Mouse (Mus musculus) heart, postnatal 14 days (tissue): ENCODE measurements around the gene Snap23. TPM values are rescaled to one million over a fixed set of nuclear protein-coding genes. Genes with fewer than 3 reads are reported as not detected.
A peak's percentile ranks its signal among the peaks of the same experiment; 100 is the strongest.

Experiments used
- DNase-seq, 2 experiments: peaks; one replicate each; pipeline ENCODE4 v3.0.0; 2021 to 2022
- intact Hi-C: fragments of 180-260 bp; cut with DNase I; formaldehyde crosslinking; loops from one replicate; pipeline ENCODE4 v1.15.1; 2025
- total RNA-seq, 2 experiments: library from RNA; stranded (reverse); gene quantifications; 2 replicates each; pipeline ENCODE4 v1.2.3; 2021

Snap23 gene
- total RNA-seq, 2 experiments from 2014 or later: 46.2 to 50.4 TPM

GRCm38 (mm10) chr2:120575121-120575520 lies 7.7 kb downstream of the Snap23 start:
- no peak for DNase-seq
- intact Hi-C loops: no loop called here

GRCm38 (mm10) chr2:120575978-120576377 lies 8.5 kb downstream of the Snap23 start:
- intact Hi-C loops: no loop called here
- DNase-seq: no peak

DNA sequence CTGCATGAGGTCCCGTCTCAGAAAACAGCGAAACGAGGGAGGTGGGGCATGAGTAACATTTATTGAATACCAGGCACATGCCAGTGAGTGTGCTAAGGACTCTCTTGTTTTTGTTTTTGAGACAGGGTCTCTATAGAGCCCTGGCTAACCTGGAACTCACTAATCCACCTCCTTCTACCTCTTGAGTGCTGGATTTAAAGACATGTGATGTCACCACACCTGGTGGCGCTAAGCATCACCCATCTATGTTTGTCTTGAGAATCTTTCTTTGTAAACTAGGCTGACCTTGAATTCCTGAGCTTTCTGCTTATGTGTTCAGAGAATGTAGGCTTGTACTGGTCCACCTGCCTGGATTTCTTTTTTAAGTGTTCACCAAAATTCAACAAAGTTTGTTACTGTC lies 10.3 kb downstream of the Snap23 start:
- intact Hi-C loops: no loop called here
- DNase-seq: no peak

DNA sequence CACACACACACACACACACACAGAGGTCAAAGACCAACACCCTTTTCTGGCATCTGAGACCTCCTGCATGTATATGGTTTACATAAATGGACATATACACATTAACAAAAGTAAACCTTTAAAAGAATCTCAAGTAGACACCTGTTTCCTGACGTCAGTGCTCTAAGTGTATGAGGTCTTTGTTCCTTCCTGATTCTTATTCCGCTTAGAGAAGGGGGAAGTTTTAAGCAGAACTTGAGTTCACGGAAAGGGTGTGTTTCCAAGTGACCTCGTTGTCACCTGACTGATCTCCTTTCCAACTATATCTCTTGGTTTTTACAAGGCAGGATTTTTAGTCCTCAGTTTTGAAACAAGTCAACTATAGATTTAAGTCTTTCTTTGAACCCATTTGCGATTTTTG lies 10.8 kb downstream of the Snap23 start:
- intact Hi-C loops: no loop called here
- DNase-seq: no peak

DNA sequence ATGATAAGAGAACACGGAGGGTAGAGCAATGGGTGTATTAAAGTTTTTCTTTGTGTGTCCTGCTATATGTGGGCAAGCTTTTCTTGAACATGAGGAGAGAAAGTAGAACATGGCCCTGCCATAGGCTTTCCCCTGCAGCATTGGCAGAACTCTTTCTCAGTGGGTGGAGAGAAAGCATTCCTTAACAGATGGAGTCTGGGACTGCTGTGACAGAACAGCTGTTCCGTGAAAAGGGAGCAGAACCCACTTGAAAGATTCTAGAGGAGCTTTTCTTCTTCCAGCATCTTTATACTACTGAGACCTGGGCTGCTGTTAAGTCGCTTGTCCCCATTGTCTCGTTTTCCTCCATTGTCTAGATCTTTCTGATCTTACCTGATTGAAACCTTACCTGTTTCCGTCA lies 22.3 kb downstream of the Snap23 start:
- intact Hi-C loops: no loop called here
- no peak for DNase-seq

- DNase-seq: no peak
- intact Hi-C loops: no loop called here
Observed at GRCm38 (mm10) chr2:120592227-120592626, 24.8 kb downstream of the Snap23 start.

- intact Hi-C loops: no loop called here
Observed at GRCm38 (mm10) chr2:120597734-120598133, 30.3 kb downstream of the Snap23 start.

DNA sequence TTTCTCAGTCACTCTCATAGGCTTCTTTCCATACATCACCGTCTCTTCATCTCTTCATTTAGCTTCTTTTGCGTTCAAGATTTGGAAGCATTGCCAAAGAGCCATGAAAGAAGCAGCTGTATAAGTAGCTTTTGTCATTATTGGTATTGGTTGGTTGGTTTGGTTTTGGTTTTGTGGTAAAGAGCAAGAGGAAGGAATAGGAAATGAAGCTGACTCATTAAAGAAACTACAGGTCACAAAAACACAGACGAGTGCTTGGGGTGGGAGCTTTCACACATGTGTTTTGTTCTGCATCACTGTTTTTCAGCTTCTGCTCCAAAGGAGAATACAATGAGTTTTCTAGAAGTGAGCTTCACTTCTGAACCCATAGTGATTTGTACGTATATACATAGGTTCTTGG lies 32.0 kb downstream of the Snap23 start:
- intact Hi-C loops: no loop called here

More at GRCm38 (mm10) chr2:120597734-120598133, 30.3 kb downstream of the Snap23 start:
- DNase-seq: no peak

DNA sequence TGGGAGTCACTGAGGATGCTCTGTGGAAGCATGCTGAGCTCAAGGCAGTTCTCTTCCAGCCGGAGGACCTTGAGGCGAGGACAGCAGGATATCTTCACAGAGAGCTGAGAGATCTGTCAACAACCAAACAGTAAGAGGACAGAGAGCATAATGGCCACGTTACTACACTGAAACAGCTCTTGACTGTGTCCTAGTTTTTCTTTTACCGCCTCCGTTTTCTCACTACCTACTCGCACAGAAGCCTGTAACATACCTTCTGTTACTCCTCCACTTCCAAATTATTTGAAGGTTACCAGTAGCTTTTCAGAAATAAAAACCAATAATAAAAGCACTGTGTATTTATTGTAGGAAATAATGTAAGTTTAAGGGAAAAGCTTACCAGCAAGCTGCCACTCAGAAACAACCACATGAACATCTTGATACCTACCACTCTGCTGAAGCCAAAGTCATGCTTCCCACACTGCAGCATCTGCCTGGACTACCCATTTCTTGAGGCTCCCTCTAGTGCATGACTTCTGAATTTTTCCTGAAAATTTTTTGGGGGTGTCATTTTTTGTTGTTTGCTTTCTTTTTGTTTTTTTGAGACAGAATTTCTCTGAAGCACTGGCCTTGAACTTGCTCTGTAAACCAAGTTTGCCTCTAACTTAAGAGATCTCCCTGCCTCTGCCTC lies 38.7 kb downstream of the Snap23 start:
- DNase-seq: peak in 1 of 2 experiments; percentile 12
- intact Hi-C loops: loop anchor here (5.0 kb wide), 3 partner anchors 66 to 129 kb away; no protein-coding TSS in a partner anchor

More for the DNA sequence above, 32.0 kb downstream of the Snap23 start:
- DNase-seq: no peak

- DNase-seq: peak; percentile 91 to 96
- intact Hi-C loops: loop anchor here (2.0 to 5.0 kb wide), 4 partner anchors 44 to 132 kb away; no protein-coding TSS in a partner anchor
Observed at GRCm38 (mm10) chr2:120608830-120609723, 41.6 kb downstream of the Snap23 start, which contains the start of the genes Haus2 and Lrrc57. Gene Haus2 (plus strand): TSS chr2:120609383. Gene Lrrc57 (minus strand): TSS chr2:120609520.

DNA sequence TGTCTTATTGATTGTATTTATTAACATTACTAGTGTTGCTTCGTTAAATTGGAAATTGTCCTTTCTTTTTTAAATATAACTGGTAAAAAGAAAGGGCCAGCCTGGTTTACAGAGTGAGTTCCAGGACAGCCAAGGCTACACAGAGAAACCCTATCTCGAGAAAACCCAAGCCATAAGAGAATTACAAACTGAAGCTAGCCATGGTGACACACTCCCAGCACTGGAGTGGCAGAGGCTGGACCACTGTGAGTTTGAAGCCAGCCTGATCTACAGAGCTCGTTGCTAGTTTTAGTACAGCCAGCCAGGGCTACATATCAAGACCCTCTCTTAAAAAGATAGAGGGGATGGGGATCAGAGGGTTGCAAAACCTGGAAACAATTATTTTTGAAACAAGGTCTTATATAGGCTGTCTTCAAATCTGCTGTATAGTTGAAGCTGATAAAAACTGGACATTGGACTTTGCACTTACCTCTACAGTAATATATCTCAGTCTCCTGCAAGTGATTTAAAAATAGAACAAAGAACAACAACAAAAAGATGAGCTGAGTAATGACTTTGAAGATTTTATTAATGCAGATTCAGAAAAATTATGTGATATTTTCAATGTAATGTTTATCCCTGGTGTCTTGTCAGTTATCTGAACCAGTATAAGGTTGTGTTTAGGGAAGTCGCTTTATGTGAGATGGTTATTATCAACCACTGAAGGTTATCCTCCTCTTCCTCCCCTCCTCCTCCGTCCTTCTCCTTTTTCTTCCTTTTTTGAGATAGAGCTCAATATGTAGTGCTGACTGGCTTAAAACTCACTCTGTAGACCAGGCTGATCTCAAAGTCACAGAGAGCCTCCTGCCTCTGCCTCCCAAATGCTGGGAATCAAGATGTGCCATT lies 49.0 kb downstream of the Snap23 start:
- intact Hi-C loops: no loop called here
- no peak for DNase-seq

DNA sequence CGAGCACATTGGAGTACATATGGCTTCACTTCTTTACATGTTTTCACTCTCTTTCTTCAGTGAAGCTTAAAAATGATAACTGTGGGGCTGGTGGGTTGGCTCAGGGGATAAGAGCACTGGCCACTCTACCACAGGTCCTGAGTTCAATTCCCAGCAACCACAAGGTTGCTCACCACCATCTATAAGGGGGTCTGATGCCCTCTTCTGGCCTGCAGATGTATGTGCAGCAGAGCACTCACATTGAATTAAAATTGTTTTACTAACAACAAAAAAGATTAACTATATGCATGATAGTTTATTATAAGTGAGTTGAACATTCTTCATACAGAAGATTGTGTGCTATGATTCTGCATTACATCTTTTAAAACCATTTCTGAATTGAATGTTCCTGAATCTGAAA lies 52.1 kb downstream of the Snap23 start:
- DNase-seq: no peak
- intact Hi-C loops: no loop called here

DNA sequence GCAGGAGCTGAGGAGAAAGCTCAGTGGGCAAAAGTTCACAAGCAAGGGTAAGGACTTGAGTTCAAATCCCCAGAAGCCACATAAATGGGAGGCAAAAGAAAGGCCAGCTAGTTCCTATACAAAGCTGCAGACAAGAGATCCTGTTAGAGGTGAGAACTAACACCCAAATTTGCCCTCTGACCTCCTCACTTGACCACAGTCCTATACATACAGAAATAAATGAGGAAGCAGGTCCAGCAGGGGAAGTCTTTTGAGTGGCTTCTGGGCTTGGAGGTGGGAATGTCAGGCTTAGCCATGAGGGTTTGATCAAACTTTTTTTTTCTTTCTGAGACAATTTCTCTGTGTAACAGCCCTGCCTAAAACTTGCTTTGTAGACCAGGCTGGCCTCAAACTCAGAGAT lies 55.4 kb downstream of the Snap23 start:
- intact Hi-C loops: no loop called here
- no peak for DNase-seq

DNA sequence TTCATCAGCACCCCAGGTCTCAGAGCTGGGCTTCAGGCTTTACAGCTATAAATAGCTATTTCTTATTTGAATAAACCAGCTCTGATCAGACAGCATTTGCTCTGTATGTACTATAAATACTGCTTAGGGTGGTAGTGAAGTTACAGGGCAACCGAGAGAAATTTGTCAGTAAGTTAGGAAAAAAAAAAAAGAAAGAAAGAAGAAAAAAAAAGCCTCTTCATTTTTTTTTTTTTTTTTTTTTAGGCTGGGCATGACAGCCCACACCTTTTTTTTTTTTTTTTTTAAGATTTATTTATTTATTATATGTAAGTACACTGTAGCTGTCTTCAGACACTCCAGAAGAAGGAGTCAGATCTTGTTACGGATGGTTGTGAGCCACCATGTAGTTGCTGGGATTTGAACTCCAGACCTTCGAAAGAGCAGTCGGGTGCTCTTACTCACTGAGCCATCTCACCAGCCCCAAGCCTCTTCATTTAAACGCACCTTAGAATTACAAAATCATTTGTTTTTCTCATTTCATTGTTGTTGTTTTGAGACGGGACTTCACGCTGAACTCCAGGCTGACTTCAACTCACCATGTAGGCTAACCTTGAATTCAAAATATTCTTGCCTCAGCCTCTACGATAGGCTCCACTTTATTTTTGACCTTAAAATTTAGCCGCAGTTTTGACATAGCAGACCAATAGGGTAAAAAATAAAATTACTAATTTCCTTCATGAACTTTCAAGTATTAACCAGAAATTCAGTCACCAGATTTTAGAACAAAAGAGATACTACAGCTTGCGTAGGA lies 60.8 kb downstream of the Snap23 start:
- no peak for DNase-seq
- intact Hi-C loops: loop anchor here (5.0 kb wide), 1 partner anchor 99 kb away; no protein-coding TSS in a partner anchor

- intact Hi-C loops: loop anchor here (5.0 kb wide), 1 partner anchor 98 kb away; no protein-coding TSS in a partner anchor
- DNase-seq: peak; percentile 97
Observed at GRCm38 (mm10) chr2:120628886-120629735, 61.6 kb downstream of the Snap23 start, which contains the start of gene Stard9. Gene Stard9 (plus strand): TSS chr2:120629121.

- intact Hi-C loops: loop anchor here (5.0 kb wide), 1 partner anchor 37 kb away; no protein-coding TSS in a partner anchor
- peak; percentile 40 to 44 for DNase-seq
Observed at GRCm38 (mm10) chr2:120630246-120630645, 62.8 kb downstream of the Snap23 start.

- DNase-seq: no peak
- intact Hi-C loops: loop anchor here (5.0 kb wide), 1 partner anchor 37 kb away; no protein-coding TSS in a partner anchor
Observed at GRCm38 (mm10) chr2:120630655-120631054, 63.2 kb downstream of the Snap23 start.

- no peak for DNase-seq
- intact Hi-C loops: loop anchor here (5.0 kb wide), 1 partner anchor 36 kb away; no protein-coding TSS in a partner anchor
Observed at GRCm38 (mm10) chr2:120631521-120631920, 64.0 kb downstream of the Snap23 start.
